Mouse (Mus musculus) gastrocnemius, postnatal 36 days (tissue): ENCODE results near the gene Srpx. TPM values are rescaled to one million over a fixed set of nuclear protein-coding genes. Genes with fewer than 3 reads are reported as not detected.

ENCODE experiments used
- DNase-seq, 2 experiments: peaks; one replicate each; pipeline ENCODE4 v3.0.0; 2022
- intact Hi-C: fragments of 180-260 bp; cut with DNase I; formaldehyde crosslinking; loops from one replicate; pipeline ENCODE4 v1.15.1; 2025
- long read RNA-seq, 2 experiments: library from polyadenylated mRNA; stranded (forward); transcript quantifications; one replicate each; pipeline ENCODE4 v2.0.0; 2021
- total RNA-seq, 2 experiments: library from RNA; stranded (reverse); gene quantifications; 2 replicates each; pipeline ENCODE4 v1.2.3; 2021

The Srpx gene
- total RNA-seq: 1 to 10 TPM; 4.2 to 5.4 TPM
- long read RNA-seq, experiment 1, partial matches to known transcripts: 0 of 3 reads
- long read RNA-seq, experiment 1, other reads (novel, unspliced or antisense): 0 of 3 reads
- long read RNA-seq, experiment 2, partial matches to known transcripts: 0 of 1 reads
- long read RNA-seq, experiment 2, other reads (novel, unspliced or antisense): 0 of 1 reads

DNA sequence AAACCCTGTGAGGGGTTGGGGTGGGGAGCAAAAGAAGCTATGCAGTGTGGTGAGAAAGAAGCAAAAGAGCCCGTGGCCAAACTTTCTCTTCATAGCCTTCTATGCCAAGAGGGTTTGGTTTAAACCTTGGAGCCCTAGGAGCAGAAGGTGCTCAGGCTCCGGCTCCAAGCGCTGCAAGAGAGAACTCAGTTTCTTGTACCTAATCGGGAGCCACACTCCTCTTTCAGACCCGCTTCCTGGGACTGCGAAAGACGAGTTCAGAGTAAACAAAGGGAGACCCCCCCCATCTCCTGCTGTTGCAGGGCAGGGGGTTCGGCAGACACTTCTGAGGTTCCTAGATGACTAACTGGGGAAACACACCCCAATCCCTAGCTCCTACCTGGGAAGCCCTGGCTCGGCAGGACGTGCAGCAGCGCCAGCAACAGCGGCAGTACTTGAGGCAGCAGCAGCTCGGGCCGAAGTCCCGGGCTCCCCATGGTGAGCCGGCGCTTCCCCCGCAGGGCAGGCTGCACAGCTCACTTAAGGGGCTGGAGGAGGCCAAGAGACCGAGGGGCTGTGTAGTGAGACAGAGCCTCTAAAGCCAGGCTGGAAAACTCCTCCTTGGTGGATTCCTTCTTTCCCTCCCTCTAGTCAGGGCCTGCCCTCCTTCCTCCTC is at the start of gene Srpx:
Gene Srpx (minus strand): TSS at position 645 of the 655 bp plus-strand sequence.
- intact Hi-C loops: no loop called here
- peak in 1 of 2 experiments; percentile 13 for DNase-seq

GRCm38 (mm10) chrX:10152390-10152789 is 34.9 kb upstream of the Srpx start:
- intact Hi-C loops: no loop called here
- DNase-seq: no peak

- intact Hi-C loops: no loop called here
- DNase-seq: no peak
Observed at GRCm38 (mm10) chrX:10115780-10116179, 1.7 kb downstream of the Srpx start.

- intact Hi-C loops: no loop called here
- no peak for DNase-seq
Observed at GRCm38 (mm10) chrX:10110736-10111135, 6.8 kb downstream of the Srpx start.

- intact Hi-C loops: no loop called here
- DNase-seq: no peak
Observed at GRCm38 (mm10) chrX:10108558-10108957, 9.0 kb downstream of the Srpx start.

GRCm38 (mm10) chrX:10105475-10105874 is 12.0 kb downstream of the Srpx start:
- no peak for DNase-seq
- intact Hi-C loops: no loop called here

- no peak for DNase-seq
- intact Hi-C loops: no loop called here
Observed at GRCm38 (mm10) chrX:10102739-10103138, 14.8 kb downstream of the Srpx start.

DNA sequence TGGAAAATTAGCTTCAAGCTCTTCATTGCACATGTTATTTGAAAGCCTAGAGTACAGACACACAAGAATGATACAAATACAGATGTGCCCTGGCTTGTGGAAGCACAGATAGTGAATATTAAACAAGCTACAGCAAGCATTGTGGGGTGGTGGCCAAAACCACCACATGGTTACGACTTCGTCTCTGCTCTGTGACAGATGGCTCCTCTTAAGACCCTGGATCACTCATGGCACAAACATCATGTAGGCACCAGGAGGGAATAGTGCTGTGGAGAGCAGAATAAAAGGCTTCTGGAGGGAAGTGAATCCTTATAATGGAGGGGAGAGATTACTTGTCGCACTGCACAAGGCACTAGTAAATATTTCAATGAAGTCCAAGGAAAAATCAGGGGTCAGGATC is 21.7 kb downstream of the Srpx start:
- intact Hi-C loops: no loop called here
- no peak for DNase-seq

GRCm38 (mm10) chrX:10080385-10080784 is 37.1 kb downstream of the Srpx start:
- DNase-seq: no peak
- intact Hi-C loops: no loop called here

- intact Hi-C loops: no loop called here
- no peak for DNase-seq
Observed at GRCm38 (mm10) chrX:10079981-10080380, 37.5 kb downstream of the Srpx start.

GRCm38 (mm10) chrX:10073966-10074365 is 43.5 kb downstream of the Srpx start:
- no peak for DNase-seq
- intact Hi-C loops: no loop called here

DNA sequence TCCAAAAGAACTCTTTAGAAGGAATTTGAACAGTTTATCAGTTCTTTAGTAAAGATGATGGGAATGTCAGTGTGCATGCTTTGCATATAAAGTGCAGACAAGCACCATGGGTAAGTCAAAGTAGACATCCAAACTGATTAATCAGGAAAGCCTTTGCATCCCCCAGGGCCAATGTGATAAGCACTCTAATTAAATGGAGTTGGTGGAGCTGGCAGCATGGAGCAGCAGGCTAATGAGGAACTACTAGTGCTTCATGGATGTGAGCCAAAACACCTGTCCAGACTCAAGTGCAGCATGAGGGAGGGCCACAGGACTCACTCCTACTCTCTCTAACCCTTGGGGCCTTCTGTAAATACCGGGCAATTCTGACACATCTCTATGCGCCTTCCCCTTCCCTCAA is 46.0 kb downstream of the Srpx start:
- DNase-seq: no peak
- intact Hi-C loops: no loop called here

DNA sequence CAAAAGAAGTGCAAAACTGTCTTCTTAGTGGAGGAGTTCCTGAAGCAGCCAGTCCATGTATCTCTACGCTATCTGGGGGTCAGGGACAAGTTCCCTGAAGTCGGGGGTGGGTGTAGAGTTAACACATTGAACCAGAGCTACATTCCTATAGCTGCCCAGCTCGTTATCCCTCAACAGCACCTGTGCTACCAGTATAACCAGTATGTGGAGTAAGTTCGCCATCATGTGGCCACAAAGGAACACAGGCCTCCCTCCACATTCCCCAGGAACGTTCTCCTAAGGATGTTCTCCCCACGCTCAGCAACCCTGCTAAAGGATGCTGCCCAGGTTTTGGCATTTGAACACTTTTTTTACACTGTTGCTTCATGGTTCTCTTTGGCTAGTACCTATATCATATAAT is 46.8 kb downstream of the Srpx start:
- no peak for DNase-seq
- intact Hi-C loops: no loop called here

DNA sequence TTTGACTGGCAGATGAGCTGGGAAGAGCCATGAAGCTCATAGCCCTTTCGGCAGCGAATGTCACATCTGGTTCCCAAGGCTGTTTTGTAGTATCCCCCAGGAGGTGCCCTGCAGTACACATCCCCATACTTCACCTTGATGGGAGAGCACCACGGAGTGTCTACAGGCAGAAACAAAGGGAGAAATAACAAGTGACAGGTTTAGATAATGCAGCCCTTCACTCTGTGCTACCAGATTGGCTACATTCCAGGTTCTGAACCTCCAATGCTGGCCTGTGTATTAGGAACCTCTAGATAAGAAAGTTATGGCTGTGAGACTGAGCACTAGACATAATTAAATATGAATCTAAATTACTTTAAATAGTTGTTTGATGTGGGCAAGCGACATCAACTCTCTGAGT is 48.1 kb downstream of the Srpx start:
- intact Hi-C loops: no loop called here

GRCm38 (mm10) chrX:10063781-10064180 is 53.7 kb downstream of the Srpx start:
- DNase-seq: peak in 1 of 2 experiments; percentile 4
- intact Hi-C loops: no loop called here

More for the DNA sequence above, 48.1 kb downstream of the Srpx start:
- no peak for DNase-seq

DNA sequence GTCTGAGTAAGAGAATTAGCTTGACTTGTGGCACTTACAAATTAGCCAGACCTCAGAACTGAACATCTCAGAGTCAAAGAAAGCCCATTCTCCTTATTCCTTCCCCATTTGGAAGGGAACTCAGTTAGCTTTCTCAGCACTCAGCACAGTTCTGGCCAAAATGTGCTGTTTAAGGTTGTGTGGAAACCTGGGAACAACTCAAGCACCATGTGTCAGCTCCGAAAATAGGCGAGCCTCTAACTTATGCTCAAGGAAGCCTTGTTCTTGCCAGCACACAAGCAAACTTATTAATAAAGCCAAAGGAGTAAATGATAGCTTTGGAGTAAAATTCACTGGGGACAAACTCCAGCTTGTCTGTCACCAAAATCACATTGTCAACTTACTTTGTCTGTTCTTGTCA is 54.1 kb downstream of the Srpx start:
- DNase-seq: no peak
- intact Hi-C loops: no loop called here

DNA sequence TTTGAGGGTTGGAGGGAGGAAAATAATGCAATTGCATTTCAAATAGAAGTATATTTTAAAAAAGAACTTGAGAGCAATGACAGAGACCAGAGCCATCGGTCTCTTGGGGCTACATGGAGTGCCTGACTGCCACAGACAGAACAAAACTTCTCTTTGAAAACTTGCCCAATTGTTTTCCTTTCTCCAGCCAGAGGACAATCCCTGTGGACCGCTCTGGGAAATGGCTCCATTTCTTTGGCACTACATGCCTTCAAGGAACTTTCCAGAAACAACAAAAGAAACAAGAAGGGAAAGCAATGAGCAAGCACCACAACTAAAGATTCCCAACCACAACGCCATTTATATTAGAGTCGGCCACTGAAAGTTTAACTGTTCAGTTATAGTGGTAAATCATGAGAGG is 55.3 kb downstream of the Srpx start:
- peak in 1 of 2 experiments; percentile 5 for DNase-seq
- intact Hi-C loops: no loop called here

DNA sequence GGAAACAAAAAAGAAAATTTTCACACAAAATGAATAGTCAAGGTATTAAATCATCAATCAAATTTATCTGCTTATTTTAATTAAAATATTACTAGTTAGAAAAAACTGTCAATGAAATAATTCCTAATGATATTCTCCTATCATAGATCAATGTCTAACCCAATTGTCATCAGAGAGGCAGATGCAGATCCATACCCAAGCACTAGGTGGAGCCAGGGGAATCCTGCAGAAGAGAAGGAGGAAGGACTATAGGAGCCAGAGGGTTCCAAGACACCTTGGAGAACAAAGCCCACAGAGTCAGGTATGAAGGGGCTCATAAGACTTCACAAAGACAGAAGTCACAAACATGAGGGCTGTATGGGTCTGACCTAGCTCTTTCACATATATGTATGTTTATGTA is 82.8 kb downstream of the Srpx start:
- no peak for DNase-seq
- intact Hi-C loops: loop anchor here (10.0 kb wide), 1 partner anchor 60 kb away; no protein-coding TSS in a partner anchor

GRCm38 (mm10) chrX:10010202-10010601 is 107.3 kb downstream of the Srpx start:
- intact Hi-C loops: no loop called here
- DNase-seq: no peak

DNA sequence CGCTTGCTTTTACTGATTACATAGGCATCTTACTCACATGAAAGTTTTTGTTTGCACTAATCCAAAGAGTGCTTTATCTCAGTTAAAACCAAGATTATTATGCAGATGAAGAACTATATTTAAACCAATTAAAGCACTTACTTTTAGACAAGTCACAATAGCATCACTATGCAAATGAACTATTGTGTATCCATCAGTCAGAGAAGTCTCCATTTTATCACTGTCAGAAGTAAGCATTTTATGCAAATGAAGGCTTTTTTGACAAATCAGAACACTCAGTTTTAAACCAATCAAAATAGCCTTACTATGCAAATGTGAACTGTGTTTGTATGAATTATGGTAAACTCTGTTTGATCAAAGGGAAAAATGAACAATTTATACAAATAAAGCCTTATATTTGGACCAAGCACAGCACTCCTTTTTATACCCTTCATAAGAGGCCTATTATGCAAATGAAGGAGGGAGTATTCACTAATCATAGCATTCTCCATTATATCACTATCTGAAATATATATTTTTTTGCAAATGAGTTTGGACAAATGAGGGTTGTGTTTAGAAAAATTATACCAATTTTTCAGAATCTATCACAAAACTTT is 109.7 kb downstream of the Srpx start:
- intact Hi-C loops: no loop called here
- no peak for DNase-seq

DNA sequence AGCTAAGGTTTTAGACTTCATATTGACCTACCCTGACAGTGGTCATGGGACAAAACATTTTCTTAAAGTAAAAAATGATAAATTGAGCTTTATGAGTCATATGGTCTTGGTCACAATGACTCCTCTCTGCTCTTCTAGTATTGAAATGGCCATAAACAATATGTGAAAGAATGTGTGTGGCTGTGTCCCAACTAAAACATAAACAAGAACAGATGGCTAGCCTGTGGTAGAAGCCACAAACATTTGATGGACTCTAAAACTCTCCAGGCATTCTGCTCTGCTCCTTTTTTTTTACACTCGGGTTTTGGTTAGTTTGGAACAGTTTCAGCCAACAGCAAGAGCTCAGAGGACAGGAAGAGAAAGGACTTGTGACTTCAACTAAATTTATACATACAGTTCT is 111.6 kb downstream of the Srpx start:
- no peak for DNase-seq
- intact Hi-C loops: no loop called here

DNA sequence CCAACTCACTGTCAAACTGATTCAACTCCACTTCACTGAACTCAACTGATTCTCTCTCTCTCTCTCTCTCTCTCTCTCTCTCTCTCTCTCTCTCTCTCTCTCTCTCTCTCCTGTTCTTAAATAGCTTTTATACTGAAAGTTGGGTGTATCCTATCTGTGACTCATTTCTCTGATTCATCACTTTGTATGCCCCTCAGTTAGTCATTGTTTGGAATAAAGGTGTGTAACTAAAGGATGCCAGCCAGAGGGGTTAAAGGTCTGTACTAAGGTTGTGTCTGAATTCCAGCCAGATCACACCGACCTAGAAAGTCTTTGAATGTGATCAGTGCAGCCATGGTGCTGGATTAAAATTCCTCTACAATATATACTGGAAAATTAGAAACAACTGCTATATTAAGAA is 116.8 kb downstream of the Srpx start:
- DNase-seq: no peak
- intact Hi-C loops: no loop called here
